Mouse (Mus musculus) C2C12 (cell line): ENCODE results near the gene Arid3a.

Experiments used
- CEBPB ChIP-seq: IDR thresholded peaks from one replicate; pipeline ENCODE4 v1.6.1; 2011; ENCODE audit warnings: low read depth, mild to moderate bottlenecking, control low read depth, moderate library complexity
- CTCF ChIP-seq: IDR thresholded peaks from one replicate; pipeline ENCODE4 v1.5.1; 2011; ENCODE audit not compliant: control insufficient read depth, insufficient read depth, insufficient read length
- MAX ChIP-seq: IDR thresholded peaks from one replicate; pipeline ENCODE4 v1.6.1; 2011; ENCODE audit warnings: mild to moderate bottlenecking, control low read depth

DNA sequence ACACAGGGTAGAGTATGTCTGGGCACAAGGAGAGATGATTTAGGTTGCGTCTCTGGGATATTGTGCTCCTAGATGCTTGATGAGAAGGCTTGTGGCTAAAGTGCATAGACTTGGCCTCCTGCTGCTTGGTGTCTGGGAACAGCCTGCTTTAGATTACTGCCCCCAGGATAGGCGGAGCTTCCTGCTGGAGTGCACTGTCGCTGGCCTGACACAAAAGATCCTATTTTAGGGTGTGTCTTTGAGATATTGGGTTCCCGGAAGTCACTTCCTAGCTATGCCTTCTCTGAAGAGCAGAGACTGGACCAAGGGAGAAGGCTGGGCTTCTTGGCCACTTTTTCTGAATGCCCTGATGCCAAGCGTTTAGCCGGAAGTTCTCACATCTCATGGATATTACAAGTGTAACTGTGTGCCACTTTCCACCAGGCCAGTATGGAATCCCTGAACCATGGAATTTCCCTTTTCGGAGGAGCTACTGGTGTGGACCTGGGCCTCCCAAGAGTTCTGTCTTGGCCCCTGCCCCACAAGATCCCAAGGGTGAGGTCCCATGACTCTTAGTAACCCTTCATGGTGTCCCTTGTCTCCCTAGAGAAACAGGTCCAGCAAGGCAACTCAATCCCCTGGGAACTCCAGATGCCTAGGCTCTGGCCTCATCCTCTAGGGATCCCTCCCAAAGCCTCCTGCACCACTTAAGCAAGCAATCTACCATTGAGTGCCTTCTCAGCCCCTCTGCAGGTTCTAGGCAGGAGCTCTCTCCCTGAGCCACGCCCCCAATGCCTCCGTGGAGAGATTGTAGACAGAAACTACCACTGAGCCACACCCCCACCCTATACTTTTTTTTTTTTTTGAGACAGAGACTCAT is 76.8 kb downstream of the Arid3a start:
- TF ChIP-seq CTCF, result no peak
- TF ChIP-seq MAX, result no peak
- TF ChIP-seq CEBPB, result no peak
